In genomic region chr19:46348761-46349458, GRCm38 (mm10) we compare ENCODE assay signal across 8 mouse cellular contexts. TPM values are rescaled to one million over a fixed set of nuclear protein-coding genes. Genes with fewer than 3 reads are reported as not detected.
A peak's percentile ranks its signal among the peaks of the same experiment; 100 is the strongest.
DNase-seq lines count a peak whose midpoint lies in the region; ATAC-seq lines count a peak whose summit lies in the region.

No protein-coding gene starts in this region.

- under 1% methylated on average over 76 of the region's 78 CpGs for WGBS in hindbrain, embryonic 14.5 days

- H3K27me3 ChIP-seq in hindbrain, embryonic 14.5 days (ENCODE audit: control insufficient read depth, insufficient read depth, low read length): peaks cover 5% of the 10 kb centered on the region; the same call in 1 of the 2 replicates

- peak; percentile 89 for ATAC-seq in activated CD4-positive, CD25-positive, alpha-beta regulatory T cell, adult 4 months
- peak; percentile 95 for ATAC-seq in hindbrain, embryonic 14.5 days (ENCODE audit: low FRiP score)

- H3K9me3 ChIP-seq in hindbrain, embryonic 14.5 days (ENCODE audit: control insufficient read depth, low read length): no peaks in the 10 kb centered on the region

- peak overlapping the region; percentile 63 for H3K4me3 ChIP-seq in hindbrain, embryonic 14.5 days (replicated peaks; ENCODE audit: low read length)

- H3K27ac ChIP-seq in hindbrain, embryonic 14.5 days: peak overlapping the region; percentile 94

- peak overlapping the region; percentile 87 for H3K9ac ChIP-seq in hindbrain, embryonic 14.5 days

- peaks cover 7% of the 10 kb centered on the region; the same call in 1 of the 2 replicates for H3K4me1 ChIP-seq in hindbrain, embryonic 14.5 days (replicated peaks; ENCODE audit: control insufficient read depth, insufficient read depth, low read length)

- no peaks in the 10 kb centered on the region for H3K36me3 ChIP-seq in hindbrain, embryonic 14.5 days (replicated peaks; ENCODE audit: control insufficient read depth, insufficient read depth)

- peak; percentile 92 to 95 for DNase-seq in cerebellum, postnatal 25 days
- DNase-seq in gastrocnemius, adult 18-20 months (ENCODE audit: low spot score): peak; percentile 64
- DNase-seq in hindbrain, embryonic 14.5 days (ENCODE audit: low spot score): peak; percentile 86
- peak; percentile 88 for DNase-seq in left cerebral cortex, adult 11 months (ENCODE audit: low spot score)
- DNase-seq in lung, postnatal 14 days: peak; percentile 73
- peak; percentile 63 for DNase-seq in ovary, postnatal 14 days (ENCODE audit: low spot score)
- peak; percentile 50 for DNase-seq in yolk sac, embryonic 10.5 days (ENCODE audit: low spot score)

- H3K4me2 ChIP-seq in hindbrain, embryonic 14.5 days (replicated peaks): peak overlapping the region; percentile 83

RNA-seq across cellular contexts. Expression of gene 2310034G01Rik, which starts 1.2 kb away (rescaled TPM):
- polyA plus RNA-seq in activated CD4-positive, CD25-positive, alpha-beta regulatory T cell, adult 4 months (2017; shearing (Covaris generic)): not detected
- under 1 TPM; 0.27 to 0.43 TPM for total RNA-seq in gastrocnemius, adult 18-20 months (2021)
- polyA plus RNA-seq in hindbrain, embryonic 14.5 days (2014; fragmentation: Nextera tagmentation; extraction: Ambion mirVana): 2.5 and 2.8 TPM in 2 replicates

RNA-seq across cellular contexts. Expression of gene Mfsd13a, which starts 8.0 kb away (rescaled TPM):
- 1 to 10 TPM; 3.9 to 7.1 TPM for polyA plus RNA-seq in activated CD4-positive, CD25-positive, alpha-beta regulatory T cell, adult 4 months (2017; shearing (Covaris generic))
- total RNA-seq in gastrocnemius, adult 18-20 months (2021): 1 to 10 TPM; 1.6 to 1.9 TPM
- 9.9 and 10.0 TPM in 2 replicates for polyA plus RNA-seq in hindbrain, embryonic 14.5 days (2014; fragmentation: Nextera tagmentation; extraction: Ambion mirVana)

RNA-seq across cellular contexts. Expression of gene Cuedc2, which starts 10.4 kb away (rescaled TPM):
- 10 to 100 TPM; 40.7 to 52.4 TPM for polyA plus RNA-seq in activated CD4-positive, CD25-positive, alpha-beta regulatory T cell, adult 4 months (2017; shearing (Covaris generic))
- 10 to 100 TPM; 59.8 to 65.7 TPM for total RNA-seq in gastrocnemius, adult 18-20 months (2021)
- 318 and 321 TPM in 2 replicates for polyA plus RNA-seq in hindbrain, embryonic 14.5 days (2014; fragmentation: Nextera tagmentation; extraction: Ambion mirVana)

RNA-seq across cellular contexts. Expression of gene Fbxl15, which starts 20.9 kb away (rescaled TPM):
- polyA plus RNA-seq in activated CD4-positive, CD25-positive, alpha-beta regulatory T cell, adult 4 months (2017; shearing (Covaris generic)): 1 to 10 TPM; 5.6 to 6.9 TPM
- total RNA-seq in gastrocnemius, adult 18-20 months (2021): 1 to 10 TPM; 3.5 to 3.9 TPM
- 45.5 and 49.1 TPM in 2 replicates for polyA plus RNA-seq in hindbrain, embryonic 14.5 days (2014; fragmentation: Nextera tagmentation; extraction: Ambion mirVana)

RNA-seq across cellular contexts. Expression of gene Psd, which starts 22.0 kb away (rescaled TPM):
- 1 to 10 TPM; 3.4 to 4.5 TPM for polyA plus RNA-seq in activated CD4-positive, CD25-positive, alpha-beta regulatory T cell, adult 4 months (2017; shearing (Covaris generic))
- total RNA-seq in gastrocnemius, adult 18-20 months (2021): under 1 TPM; 0.09 to 0.11 TPM
- 131 and 152 TPM in 2 replicates for polyA plus RNA-seq in hindbrain, embryonic 14.5 days (2014; fragmentation: Nextera tagmentation; extraction: Ambion mirVana)

Comparison
In these comparisons a context has a peak if more than half of its experiments do, and no peak if none do; other contexts are left out.
1. Peak in every context shown above with its lines: DNase-seq, ATAC-seq, H3K4me3 ChIP-seq and H3K27ac ChIP-seq.